Mouse (Mus musculus): ENCODE measurements around the gene Wap. TPM values are rescaled to one million over a fixed set of nuclear protein-coding genes. Genes with fewer than 3 reads are reported as not detected.
A peak's percentile ranks its signal among the peaks of the same experiment; 100 is the strongest.

The Wap gene
- polyA plus RNA-seq, 1 experiment from 2014 or later, result not detected

- Histone ChIP-seq H3K4me1 (peaks cover 26% of the 10 kb centered on the region), H3K27ac (peak overlapping the region; percentile 95), H3K36me3 (peaks cover 26% of the 10 kb centered on the region), H3K4me2 (peak overlapping the region; percentile 77), H3K9ac (peak overlapping the region; percentile 70), H3K27me3 (no peaks in the 10 kb centered on the region), H3K4me3 (peak overlapping the region; percentile 78), H3K9me3 (no peaks in the 10 kb centered on the region)
- WGBS, result 10% methylated on average over 16 of the region's 16 CpGs
- ATAC-seq (ENCODE audit: insufficient number of reproducible peaks, low FRiP score, low TSS enrichment, low read depth), result peak; percentile 20
These were observed 12.1 kb downstream of the Wap start for GRCm38 (mm10) chr11:6626388-6626772.

- Histone ChIP-seq H3K36me3 (peaks cover 33% of the 10 kb centered on the region), H3K9me3 (no peaks in the 10 kb centered on the region), H3K4me1 (peaks cover 26% of the 10 kb centered on the region), H3K27me3 (no peaks in the 10 kb centered on the region), H3K27ac (peak within 1 kb of the TSS; percentile 95), H3K4me3 (peak within 1 kb of the TSS; percentile 78), H3K9ac (peak within 1 kb of the TSS; percentile 70), H3K4me2 (peak within 1 kb of the TSS; percentile 77)
- whole genome bisulfite sequencing, result under 1% methylated on average over 66 of the region's 66 CpGs
- peak; percentile 86 for ATAC-seq (ENCODE audit: insufficient number of reproducible peaks, low FRiP score, low TSS enrichment, low read depth)
These were observed 12.7 kb downstream of the Wap start, which contains the start of gene Tbrg4 for GRCm38 (mm10) chr11:6625478-6626387. Gene Tbrg4, minus strand, starts transcription at chr11:6626067.

- Histone ChIP-seq H3K9ac (peak overlapping the region; percentile 70; the same call in 1 of the 2 replicates), H3K27ac (no peak overlapping the region), H3K36me3 (peaks cover 42% of the 10 kb centered on the region), H3K9me3 (no peaks in the 10 kb centered on the region), H3K27me3 (no peaks in the 10 kb centered on the region), H3K4me1 (peaks cover 26% of the 10 kb centered on the region), H3K4me2 (peak overlapping the region; percentile 59), H3K4me3 (peak overlapping the region; percentile 78)
- ATAC-seq (ENCODE audit: insufficient number of reproducible peaks, low FRiP score, low TSS enrichment, low read depth), result no peak
- WGBS, result 67% methylated on average over 14 of the region's 14 CpGs
These were observed 13.6 kb downstream of the Wap start for GRCm38 (mm10) chr11:6624619-6625382.

GRCm38 (mm10) chr11:6623704-6624103 lies 14.7 kb downstream of the Wap start:
- Histone ChIP-seq H3K27me3 (no peaks in the 10 kb centered on the region), H3K36me3 (peaks cover 53% of the 10 kb centered on the region), H3K4me2 (no peak overlapping the region), H3K27ac (no peak overlapping the region), H3K9me3 (no peaks in the 10 kb centered on the region), H3K4me3 (no peak overlapping the region), H3K4me1 (peaks cover 26% of the 10 kb centered on the region), H3K9ac (no peak overlapping the region)
- 93% methylated on average over 10 of the region's 10 CpGs for WGBS
- ATAC-seq (ENCODE audit: insufficient number of reproducible peaks, low FRiP score, low TSS enrichment, low read depth), result no peak

GRCm38 (mm10) chr11:6615250-6616205 lies 22.9 kb downstream of the Wap start:
- Histone ChIP-seq H3K36me3 (peaks cover 89% of the 10 kb centered on the region), H3K4me3 (no peak overlapping the region), H3K4me2 (no peak overlapping the region), H3K27me3 (no peaks in the 10 kb centered on the region), H3K4me1 (no peaks in the 10 kb centered on the region), H3K27ac (no peak overlapping the region), H3K9me3 (no peaks in the 10 kb centered on the region), H3K9ac (no peak overlapping the region)
- WGBS, result 90% methylated on average over 12 of the region's 12 CpGs
- ATAC-seq (ENCODE audit: insufficient number of reproducible peaks, low FRiP score, low TSS enrichment, low read depth), result no peak

- 0 out of 2 replicates have a peak, but pooled peaks have one; percentile 52 for ATAC-seq (ENCODE audit: insufficient number of reproducible peaks, low FRiP score, low TSS enrichment, low read depth)
- Histone ChIP-seq H3K27ac (no peak within 1 kb of the TSS), H3K4me2 (peak within 1 kb of the TSS; percentile 81), H3K9me3 (no peaks in the 10 kb centered on the region), H3K4me3 (peak within 1 kb of the TSS; percentile 41), H3K4me1 (peaks cover 31% of the 10 kb centered on the region), H3K27me3 (peaks cover 32% of the 10 kb centered on the region), H3K9ac (0 out of 2 replicates have a peak within 1 kb of the TSS, but pooled peaks have one; percentile 11), H3K36me3 (peaks cover 6% of the 10 kb centered on the region; the same call in 1 of the 2 replicates)
- 6% methylated on average over 35 of the region's 41 CpGs for WGBS
These were observed 32.7 kb downstream of the Wap start, which contains the start of gene Nacad for GRCm38 (mm10) chr11:6605491-6606399. Gene Nacad, minus strand, starts transcription at chr11:6606053.

- Histone ChIP-seq H3K9me3 (no peaks in the 10 kb centered on the region), H3K36me3 (peaks cover 2% of the 10 kb centered on the region; the same call in 1 of the 2 replicates), H3K4me3 (peak overlapping the region; percentile 41), H3K4me2 (peak overlapping the region; percentile 81), H3K4me1 (peaks cover 31% of the 10 kb centered on the region), H3K9ac (0 out of 2 replicates have a peak overlapping the region, but pooled peaks have one; percentile 11), H3K27ac (no peak overlapping the region), H3K27me3 (peaks cover 32% of the 10 kb centered on the region)
- no peak for ATAC-seq (ENCODE audit: insufficient number of reproducible peaks, low FRiP score, low TSS enrichment, low read depth)
- 12% methylated on average over 13 of the region's 13 CpGs for WGBS
These were observed 33.4 kb downstream of the Wap start for GRCm38 (mm10) chr11:6605021-6605481.

- Histone ChIP-seq H3K4me3 (peak overlapping the region; percentile 41; the same call in 1 of the 2 replicates), H3K9me3 (no peaks in the 10 kb centered on the region), H3K36me3 (peaks cover 2% of the 10 kb centered on the region; the same call in 1 of the 2 replicates), H3K4me1 (peaks cover 31% of the 10 kb centered on the region), H3K4me2 (peak overlapping the region; percentile 81), H3K9ac (no peak overlapping the region), H3K27me3 (peaks cover 32% of the 10 kb centered on the region), H3K27ac (no peak overlapping the region)
- no peak for ATAC-seq (ENCODE audit: insufficient number of reproducible peaks, low FRiP score, low TSS enrichment, low read depth)
These were observed 33.9 kb downstream of the Wap start for GRCm38 (mm10) chr11:6604604-6604936.

GRCm38 (mm10) chr11:6603887-6604603 lies 34.4 kb downstream of the Wap start:
- peaks cover 2% of the 10 kb centered on the region; the same call in 1 of the 2 replicates for H3K36me3 ChIP-seq
- H3K4me2 ChIP-seq, result peak overlapping the region; percentile 26; the same call in 1 of the 2 replicates
- H3K9me3 ChIP-seq, result no peaks in the 10 kb centered on the region
- H3K4me1 ChIP-seq, result peaks cover 35% of the 10 kb centered on the region
- H3K27ac ChIP-seq, result no peak overlapping the region
- no peak overlapping the region for H3K4me3 ChIP-seq
- peaks cover 32% of the 10 kb centered on the region for H3K27me3 ChIP-seq
- no peak for ATAC-seq (ENCODE audit: insufficient number of reproducible peaks, low FRiP score, low TSS enrichment, low read depth)
- H3K9ac ChIP-seq, result no peak overlapping the region; the same call in 1 of the 2 replicates
- WGBS, result 15% methylated on average over 12 of the region's 12 CpGs

GRCm38 (mm10) chr11:6603224-6603623 lies 35.2 kb downstream of the Wap start:
- no peak for ATAC-seq (ENCODE audit: insufficient number of reproducible peaks, low FRiP score, low TSS enrichment, low read depth)
- Histone ChIP-seq H3K36me3 (peaks cover 5% of the 10 kb centered on the region; the same call in 1 of the 2 replicates), H3K27ac (no peak overlapping the region), H3K4me1 (peaks cover 43% of the 10 kb centered on the region), H3K4me2 (no peak overlapping the region), H3K9me3 (no peaks in the 10 kb centered on the region), H3K4me3 (no peak overlapping the region), H3K27me3 (peaks cover 32% of the 10 kb centered on the region), H3K9ac (no peak overlapping the region)
- WGBS, result 79% methylated on average over 9 of the region's 9 CpGs

Measured in limb, embryonic 15.5 days (tissue).